Mouse (Mus musculus) megakaryocyte, adult 5-6 weeks (primary cell): Measurements from ENCODE around the gene Frmd4b. TPM values are rescaled to one million over a fixed set of nuclear protein-coding genes. Genes with fewer than 3 reads are reported as not detected.

ENCODE experiments used
- ATAC-seq: 2 replicates; pipeline ENCODE4 v1.8.0; 2016; ENCODE audit warnings: mild to moderate bottlenecking, inconsistent platforms; ENCODE audit not compliant: poor library complexity, severe bottlenecking
- total RNA-seq, 2 experiments: library from RNA; stranded (forward) in 1 of 2; stranded (reverse) in 1 of 2; fragments of 153-499, 151-499 nt in 1 of 2; fragments of 221-1000, 200-1000 nt in 1 of 2; gene quantifications; 2 replicates each; pipeline versions ENCODE4 v1.2.3 to v1.2.4; 2015 to 2017

Frmd4b gene
- total RNA-seq (2015): 9.8 and 10.1 TPM in 2 replicates
- 28.3 and 42.1 TPM in 2 replicates for total RNA-seq (2017)

GRCm38 (mm10) chr6:97617266-97617743 is at the start of gene Frmd4b:
Frmd4b (minus strand) TSS chr6:97617541.
- ATAC-seq: no peak

- ATAC-seq: no peak
Measured at GRCm38 (mm10) chr6:97666417-97666816, 49.1 kb upstream of the Frmd4b start.

- no peak for ATAC-seq
Measured at GRCm38 (mm10) chr6:97658921-97659320, 41.6 kb upstream of the Frmd4b start.

GRCm38 (mm10) chr6:97655986-97656385 is 38.6 kb upstream of the Frmd4b start:
- no peak for ATAC-seq

- no peak for ATAC-seq
Measured at GRCm38 (mm10) chr6:97647501-97647900, 30.2 kb upstream of the Frmd4b start.

- no peak for ATAC-seq
Measured at GRCm38 (mm10) chr6:97623330-97623729, 6.0 kb upstream of the Frmd4b start.

- ATAC-seq: no peak
Measured at GRCm38 (mm10) chr6:97622236-97622635, 4.9 kb upstream of the Frmd4b start.

- no peak for ATAC-seq
Measured at GRCm38 (mm10) chr6:97617774-97618173, 433 bp upstream of the Frmd4b start.

GRCm38 (mm10) chr6:97616658-97617265 is 579 bp downstream of the Frmd4b start:
- no peak for ATAC-seq

GRCm38 (mm10) chr6:97615901-97616461 is 1.4 kb downstream of the Frmd4b start:
- ATAC-seq: no peak

GRCm38 (mm10) chr6:97614179-97614578 is 3.2 kb downstream of the Frmd4b start:
- no peak for ATAC-seq

- ATAC-seq: no peak
Measured at GRCm38 (mm10) chr6:97612861-97613260, 4.5 kb downstream of the Frmd4b start.

GRCm38 (mm10) chr6:97610051-97610450 is 7.3 kb downstream of the Frmd4b start:
- no peak for ATAC-seq

- no peak for ATAC-seq
Measured at GRCm38 (mm10) chr6:97607646-97608045, 9.7 kb downstream of the Frmd4b start.

- no peak for ATAC-seq
Measured at GRCm38 (mm10) chr6:97595218-97595617, 22.1 kb downstream of the Frmd4b start.

GRCm38 (mm10) chr6:97594589-97594988 is 22.8 kb downstream of the Frmd4b start:
- ATAC-seq: no peak

GRCm38 (mm10) chr6:97590230-97590629 is 27.1 kb downstream of the Frmd4b start:
- ATAC-seq: no peak

GRCm38 (mm10) chr6:97589581-97589980 is 27.8 kb downstream of the Frmd4b start:
- ATAC-seq: no peak

- no peak for ATAC-seq
Measured at GRCm38 (mm10) chr6:97589031-97589430, 28.3 kb downstream of the Frmd4b start.

- no peak for ATAC-seq
Measured at GRCm38 (mm10) chr6:97586606-97587005, 30.7 kb downstream of the Frmd4b start.

- ATAC-seq: no peak
Measured at GRCm38 (mm10) chr6:97586024-97586423, 31.3 kb downstream of the Frmd4b start.

- ATAC-seq: no peak
Measured at GRCm38 (mm10) chr6:97582748-97583147, 34.6 kb downstream of the Frmd4b start.

GRCm38 (mm10) chr6:97581941-97582340 is 35.4 kb downstream of the Frmd4b start:
- no peak for ATAC-seq
